10 mouse cellular contexts compared by ENCODE assay signal in the genomic region with DNA sequence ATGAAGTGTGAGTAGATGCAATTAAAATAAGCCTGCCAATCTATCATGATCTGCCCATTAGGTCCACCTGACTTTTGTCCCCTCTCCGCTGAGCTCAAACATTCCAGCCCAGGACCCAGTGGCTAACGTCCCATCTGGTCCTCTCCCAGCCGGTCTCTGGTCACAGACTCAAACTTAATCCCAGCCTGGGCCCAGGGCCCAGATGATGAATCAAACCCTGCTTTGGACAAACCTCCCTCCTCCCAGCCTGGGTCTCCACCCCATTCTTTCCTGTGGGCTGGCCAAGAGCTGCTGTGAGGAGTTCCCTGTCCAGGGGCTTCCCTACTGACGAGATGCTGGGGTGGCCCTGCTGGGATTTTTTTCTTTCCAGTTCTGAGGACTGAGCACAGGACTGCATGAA. TPM values are rescaled to one million over a fixed set of nuclear protein-coding genes. Genes with fewer than 3 reads are reported as not detected.
DNase-seq lines count a peak whose midpoint lies in the region; ATAC-seq and TF ChIP-seq lines count a peak whose summit lies in the region.
"Had no signal": no experiment of that assay in that cellular context is flagged by ENCODE, and none has a peak within 500 bp of the region (broad histone marks: within the 10 kb centered on the region; RNA-seq: fewer than 3 reads in every experiment).

No protein-coding gene starts in this region.

- peaks cover 9% of the 10 kb centered on the region; the same call in 1 of the 2 replicates for H3K4me1 ChIP-seq in kidney, embryonic 15.5 days

- no peak overlapping the region for H3K4me3 ChIP-seq in kidney, embryonic 15.5 days (replicated peaks)

- no peaks in the 10 kb centered on the region for H3K9me3 ChIP-seq in kidney, embryonic 15.5 days (replicated peaks)

- 36% methylated on average over 4 of the region's 4 CpGs for WGBS in kidney, embryonic 15.5 days

- peaks cover 5% of the 10 kb centered on the region for H3K27me3 ChIP-seq in kidney, embryonic 15.5 days
- no peaks in the 10 kb centered on the region for H3K27me3 ChIP-seq in Patski

- H3K27ac ChIP-seq in kidney, embryonic 15.5 days = no peak overlapping the region
- H3K27ac ChIP-seq: macrophage had no signal

- peak; percentile 69 for DNase-seq in kidney, postnatal 10 days
- DNase-seq in Patski (ENCODE audit: low read depth, low spot score) = peak; percentile 79
- DNase-seq in gastrocnemius, adult 18-20 months (ENCODE audit: low spot score) = peak; percentile 76
- peak; percentile 59 for DNase-seq in lung, postnatal 25 days (ENCODE audit: low spot score)
- DNase-seq in right cerebral cortex, adult 2 months (ENCODE audit: low spot score in 2 of 2) = no peak
- DNase-seq in spleen, adult 18-20 months = no peak
- DNase-seq: layer of hippocampus, adult 9-11 months had no signal

- TF ChIP-seq CTCF in Patski (IDR thresholded peaks at IDR 0.05) = no peak

- no peak overlapping the region for H3K9ac ChIP-seq in kidney, embryonic 15.5 days

- CTCF ChIA-PET in Patski (lab: Charles Lee) = no interaction called here

- ATAC-seq in kidney, embryonic 15.5 days (replicated peaks; ENCODE audit: low FRiP score) = no peak
- peak; percentile 30 for ATAC-seq in Patski

- in situ Hi-C loops in Patski (cut with MboI; ENCODE audit: low pct_unique_long_range_greater_than_20kb) = loop anchor here (5.0 to 25.0 kb wide), 3 partner anchors 85 to 452 kb away; a partner anchor contains a TSS

- no peak overlapping the region for H3K4me2 ChIP-seq in kidney, embryonic 15.5 days

- POLR2A ChIA-PET in Patski (lab: Charles Lee) = no interaction called here

- H3K36me3 ChIP-seq in kidney, embryonic 15.5 days = no peaks in the 10 kb centered on the region

RNA-seq across cellular contexts. Expression of a gene that starts 7.2 kb away (rescaled TPM):
- 0.06 and 0.09 TPM in 2 replicates for polyA plus RNA-seq in kidney, embryonic 15.5 days (2015; fragmentation: Nextera tagmentation; extraction: Ambion mirVana)
- not detected for polyA plus RNA-seq in Patski (2021)
- total RNA-seq in gastrocnemius, adult 18-20 months (2021) = 10 to 100 TPM; 10.9 to 12.9 TPM
- total RNA-seq: hematopoietic stem cell, adult 5-6 weeks had no signal
- polyA plus RNA-seq: macrophage had no signal

RNA-seq across cellular contexts. Expression of a gene that starts 7.5 kb away (rescaled TPM):
- polyA plus RNA-seq in kidney, embryonic 15.5 days (2015; fragmentation: Nextera tagmentation; extraction: Ambion mirVana) = 2.4 and 2.9 TPM in 2 replicates
- 0.03 TPM for polyA plus RNA-seq in Patski (2021)
- total RNA-seq in gastrocnemius, adult 18-20 months (2021) = 1 to 10 TPM; 3.1 to 3.6 TPM
- total RNA-seq: hematopoietic stem cell, adult 5-6 weeks had no signal
- polyA plus RNA-seq: macrophage had no signal

Comparison
In these comparisons a context has a peak if more than half of its experiments do, and no peak if none do; other contexts are left out.
1. DNase-seq: peak in kidney, postnatal 10 days (single experiment), Patski (single experiment), gastrocnemius, adult 18-20 months (single experiment) and lung, postnatal 25 days (single experiment); none in right cerebral cortex, adult 2 months (0 of 2) and spleen, adult 18-20 months (0 of 2).